Mouse (Mus musculus) heart, embryonic 11.5 days (tissue): ENCODE data around the gene Olfr1344. TPM values are rescaled to one million over a fixed set of nuclear protein-coding genes. Genes with fewer than 3 reads are reported as not detected.

ENCODE experiments used
- polyA plus RNA-seq: library from polyadenylated mRNA; unstranded; fragments of >200 nt; fragmentation: Nextera tagmentation; extraction: Ambion mirVana; gene quantifications from 2 replicates; pipeline ENCODE4 v1.2.1, GENCODE M21; 2014

Gene Olfr1344
- polyA plus RNA-seq, 1 experiment from 2014 or later, result not detected

Other genes with a start within 250 kb of the Olfr1344 start
- not detected in 2 replicates for gene Galp, start 241.6 kb upstream of the Olfr1344 start, polyA plus RNA-seq
- gene Zscan5b, start 216.4 kb upstream of the Olfr1344 start, polyA plus RNA-seq, result not detected in 2 replicates
- gene Epp13, start 186.0 kb upstream of the Olfr1344 start, polyA plus RNA-seq, result not detected in 2 replicates
- 6.3 and 6.7 TPM in 2 replicates for gene Zfp667, start 152.1 kb upstream of the Olfr1344 start, polyA plus RNA-seq
- 4.4 and 5.1 TPM in 2 replicates for gene Zfp583, start 107.4 kb upstream of the Olfr1344 start, polyA plus RNA-seq
- 1.1 and 2.4 TPM in 2 replicates for gene Gm3854, start 94.9 kb upstream of the Olfr1344 start, polyA plus RNA-seq
- gene Zfp78, start 75.4 kb upstream of the Olfr1344 start, polyA plus RNA-seq, result 1.5 and 2.0 TPM in 2 replicates
- gene Zfp28, start 55.4 kb upstream of the Olfr1344 start, polyA plus RNA-seq, result 8.0 and 8.5 TPM in 2 replicates
- gene Smim17, start 40.0 kb upstream of the Olfr1344 start, polyA plus RNA-seq, result not detected in 2 replicates
- gene Gm20715, start 28.4 kb upstream of the Olfr1344 start, polyA plus RNA-seq, result not detected in 2 replicates
- not detected in 2 replicates for gene Olfr1336, start 17.5 kb downstream of the Olfr1344 start, polyA plus RNA-seq
- gene Olfr1346, start 28.4 kb downstream of the Olfr1344 start, polyA plus RNA-seq, result not detected in 2 replicates
- not detected in 2 replicates for gene Olfr5, start 48.3 kb downstream of the Olfr1344 start, polyA plus RNA-seq
- gene Olfr1347, start 61.1 kb downstream of the Olfr1344 start, polyA plus RNA-seq, result not detected in 2 replicates
- not detected in 2 replicates for gene Olfr1348, start 70.1 kb downstream of the Olfr1344 start, polyA plus RNA-seq
- 0.10 TPM in 1 of 2 replicates, not detected in the other for gene Olfr1349, start 84.3 kb downstream of the Olfr1344 start, polyA plus RNA-seq
- gene Olfr1350, start 126.2 kb downstream of the Olfr1344 start, polyA plus RNA-seq, result not detected in 2 replicates